Mouse (Mus musculus): ENCODE results near the gene Rdh8. TPM values are rescaled to one million over a fixed set of nuclear protein-coding genes. Genes with fewer than 3 reads are reported as not detected.
A peak's percentile ranks its signal among the peaks of the same experiment; 100 is the strongest.

Gene Rdh8
- polyA plus RNA-seq (2012; rRNA removed), result not detected in 2 replicates

DNA sequence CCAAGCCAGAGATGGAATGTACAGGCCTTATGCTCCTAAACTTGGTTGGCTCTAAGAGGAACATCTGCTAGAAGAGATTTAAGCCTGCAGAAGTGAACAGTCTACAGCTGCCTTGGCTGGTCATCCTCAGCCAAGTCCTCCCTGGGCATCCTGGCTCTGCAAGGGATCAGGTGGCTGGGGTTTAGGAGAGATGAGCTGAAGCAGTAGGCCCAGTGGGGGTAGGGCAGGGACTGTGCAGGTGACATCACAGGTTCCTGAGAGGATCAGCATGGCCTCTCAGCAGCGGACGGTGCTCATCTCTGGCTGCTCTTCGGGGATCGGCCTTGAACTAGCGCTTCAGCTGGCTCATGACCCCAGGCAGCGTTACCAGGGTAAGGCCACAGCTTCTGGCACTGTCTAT is at the start of gene Rdh8:
Rdh8 (plus strand) TSS at position 268 of the 400 bp plus-strand sequence.
- no peak for TF ChIP-seq CTCF (IDR thresholded peaks at IDR 0.05; ENCODE audit: insufficient read depth, low read length)
- no peak for TF ChIP-seq POLR2A (IDR thresholded peaks at IDR 0.05; ENCODE audit: borderline replicate concordance, extremely low read depth, low read depth, low read length)
- no peak for DNase-seq
- Histone ChIP-seq H3K4me1 (ENCODE audit: control insufficient read depth, insufficient read depth, low read length) (peaks cover 7% of the 10 kb centered on the region), H3K4me3 (replicated peaks; ENCODE audit: extremely low read depth, low read depth, low read length) (no peak within 1 kb of the TSS)
- 76% methylated on average over 6 of the region's 6 CpGs for WGBS

DNA sequence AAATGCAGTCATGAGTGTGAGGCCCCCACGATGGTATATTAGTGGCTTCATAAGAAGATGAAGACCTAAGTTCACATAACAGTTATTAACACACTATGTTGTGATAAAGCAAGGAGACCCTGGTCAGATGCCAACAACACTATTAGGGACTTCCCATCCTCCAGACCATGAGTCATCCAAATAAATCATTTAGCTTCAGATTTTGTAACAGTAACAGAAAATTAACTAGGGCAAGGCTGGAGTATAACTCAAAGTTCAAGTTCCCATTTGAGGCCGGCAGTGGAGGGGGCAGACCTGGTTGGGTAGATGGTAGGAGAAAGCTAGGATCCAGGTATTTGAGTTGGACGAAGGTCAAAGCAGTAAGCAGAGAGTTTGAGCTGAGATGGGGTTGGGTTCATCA is 37.0 kb upstream of the Rdh8 start:
- WGBS, result 72% methylated on average over 3 of the region's 3 CpGs
- DNase-seq, result no peak

DNA sequence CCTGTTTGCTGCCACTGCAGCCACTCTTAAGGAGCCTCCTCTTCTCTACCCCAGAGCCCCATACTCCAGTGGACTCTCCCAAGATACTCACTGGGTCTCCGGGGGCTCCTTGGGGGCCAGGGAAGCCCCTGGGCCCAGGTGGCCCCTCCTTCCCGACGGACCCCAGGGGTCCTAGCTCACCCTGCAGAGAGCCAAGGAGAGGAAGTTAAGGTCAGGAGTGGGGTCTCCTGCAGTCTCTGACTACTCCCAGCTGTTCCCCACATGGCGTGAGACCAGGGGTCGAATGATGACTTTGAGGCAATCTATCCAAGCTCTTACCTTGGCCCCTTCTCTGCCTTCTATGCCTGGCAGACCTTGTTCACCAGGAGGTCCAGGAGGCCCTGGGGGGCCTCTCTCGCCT is 33.2 kb upstream of the Rdh8 start:
- TF ChIP-seq POLR2A (IDR thresholded peaks at IDR 0.05; ENCODE audit: borderline replicate concordance, extremely low read depth, low read depth, low read length) (no peak), CTCF (IDR thresholded peaks at IDR 0.05; ENCODE audit: insufficient read depth, low read length) (no peak)
- Histone ChIP-seq H3K4me1 (ENCODE audit: control insufficient read depth, insufficient read depth, low read length) (no peaks in the 10 kb centered on the region), H3K4me3 (replicated peaks; ENCODE audit: extremely low read depth, low read depth, low read length) (no peak overlapping the region)
- DNase-seq, result no peak
- WGBS, result 64% methylated on average over 6 of the region's 6 CpGs

More for the DNA sequence above, 37.0 kb upstream of the Rdh8 start:
- TF ChIP-seq CTCF (IDR thresholded peaks at IDR 0.05; ENCODE audit: insufficient read depth, low read length) (no peak), POLR2A (IDR thresholded peaks at IDR 0.05; ENCODE audit: borderline replicate concordance, extremely low read depth, low read depth, low read length) (no peak)
- H3K4me1 ChIP-seq (ENCODE audit: control insufficient read depth, insufficient read depth, low read length), result no peaks in the 10 kb centered on the region
- no peak overlapping the region for H3K4me3 ChIP-seq (replicated peaks; ENCODE audit: extremely low read depth, low read depth, low read length)

DNA sequence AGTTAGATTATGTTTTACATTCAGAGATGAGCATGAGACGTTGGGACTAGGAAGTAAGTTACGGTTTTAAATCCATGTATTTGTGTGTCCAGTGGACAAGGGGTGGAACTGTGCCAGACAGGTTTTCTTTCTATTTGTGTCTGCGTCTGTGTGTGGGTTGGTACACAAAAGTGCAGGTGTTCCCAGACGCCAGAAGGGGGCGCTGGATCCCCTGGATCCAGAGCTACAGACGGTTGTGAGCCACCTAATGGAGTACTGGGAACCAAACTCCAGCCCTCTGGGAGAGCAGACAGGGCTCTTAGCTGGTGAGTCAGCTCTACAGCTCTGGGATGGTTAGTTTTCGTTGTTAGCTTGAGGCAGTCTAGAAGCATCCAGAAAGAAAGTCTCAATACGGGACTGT is 30.3 kb upstream of the Rdh8 start:
- WGBS, result 77% methylated on average over 8 of the region's 8 CpGs
- Histone ChIP-seq H3K4me1 (ENCODE audit: control insufficient read depth, insufficient read depth, low read length) (no peaks in the 10 kb centered on the region), H3K4me3 (replicated peaks; ENCODE audit: extremely low read depth, low read depth, low read length) (no peak overlapping the region)
- no peak for DNase-seq
- no peak for TF ChIP-seq CTCF (IDR thresholded peaks at IDR 0.05; ENCODE audit: insufficient read depth, low read length)
- TF ChIP-seq POLR2A (IDR thresholded peaks at IDR 0.05; ENCODE audit: borderline replicate concordance, extremely low read depth, low read depth, low read length), result no peak

DNA sequence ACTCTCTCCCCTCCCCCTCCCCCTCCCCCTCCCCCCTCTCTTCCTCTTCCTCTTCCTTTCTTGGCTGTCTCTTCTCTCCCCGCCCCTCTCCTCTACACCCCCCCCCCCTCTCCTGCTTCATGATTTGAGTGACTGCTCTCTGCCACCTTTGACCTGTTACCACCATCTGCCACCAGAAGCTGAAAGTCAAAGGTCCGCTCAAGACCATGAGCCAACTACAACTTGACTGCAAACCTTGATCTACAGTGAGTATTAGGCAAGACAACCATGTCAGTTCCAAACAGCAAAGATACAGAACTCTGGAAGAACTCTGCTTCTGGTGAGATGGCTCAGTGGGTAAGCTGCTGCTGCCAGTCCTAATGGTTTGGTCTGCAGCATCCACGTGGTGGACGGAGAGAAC is 28.7 kb upstream of the Rdh8 start:
- no peak for DNase-seq
- Histone ChIP-seq H3K4me1 (ENCODE audit: control insufficient read depth, insufficient read depth, low read length) (no peaks in the 10 kb centered on the region), H3K4me3 (replicated peaks; ENCODE audit: extremely low read depth, low read depth, low read length) (no peak overlapping the region)
- WGBS, result 66% methylated on average over 3 of the region's 4 CpGs
- no peak for TF ChIP-seq POLR2A (IDR thresholded peaks at IDR 0.05; ENCODE audit: borderline replicate concordance, extremely low read depth, low read depth, low read length)
- TF ChIP-seq CTCF (IDR thresholded peaks at IDR 0.05; ENCODE audit: insufficient read depth, low read length), result no peak

DNA sequence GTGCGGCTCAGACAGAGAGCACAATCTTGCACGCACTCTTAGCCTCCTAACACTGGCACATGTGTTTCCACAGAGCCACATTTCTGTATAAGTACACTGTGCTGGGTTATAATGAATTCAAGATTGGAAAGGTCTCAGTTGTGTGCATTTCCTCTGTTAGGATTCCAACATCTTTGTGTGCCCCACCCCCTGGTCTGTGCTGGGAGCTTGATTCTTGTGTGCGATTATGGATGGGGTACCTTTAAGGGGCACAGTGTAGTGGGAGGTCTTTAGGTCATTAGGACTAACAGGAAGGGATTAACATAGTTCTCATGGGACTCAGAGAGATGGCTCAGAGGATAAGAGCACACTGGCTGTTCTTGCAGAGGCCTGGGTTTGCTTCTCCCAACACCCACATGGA is 28.0 kb upstream of the Rdh8 start:
- WGBS, result 69% methylated on average over 3 of the region's 3 CpGs

DNA sequence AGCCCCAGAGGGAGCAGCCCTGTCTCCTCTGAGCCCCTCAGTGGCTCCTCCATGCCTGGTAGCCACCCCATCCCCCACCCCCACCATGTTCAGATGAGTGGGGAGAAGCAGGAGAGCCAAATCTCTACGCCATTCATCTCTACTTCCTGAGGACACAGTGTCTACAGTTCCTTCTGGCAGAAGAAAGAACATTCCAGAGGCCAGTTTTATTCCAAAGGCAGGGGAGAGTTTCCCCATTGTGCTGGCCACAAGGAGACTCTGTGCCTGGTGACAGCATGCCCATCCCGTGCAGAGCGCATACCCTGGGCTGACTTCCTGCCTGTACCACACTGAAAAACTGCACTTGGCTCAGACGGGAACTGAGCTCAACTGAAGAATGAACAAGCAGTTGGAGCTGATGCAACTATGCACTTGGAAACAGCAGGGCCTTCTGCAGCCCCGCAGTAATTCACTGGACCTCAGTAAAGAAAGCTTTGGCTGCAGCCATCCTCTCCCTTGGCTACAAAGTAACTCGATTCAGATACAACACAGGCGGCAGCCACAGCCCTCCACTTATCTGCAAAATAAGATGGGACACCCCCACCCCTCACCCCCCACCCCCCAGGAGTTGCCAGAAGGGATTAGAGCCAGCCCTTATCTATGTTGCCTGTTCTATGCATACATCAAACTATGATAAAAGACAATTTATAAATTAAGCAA is 24.0 kb upstream of the Rdh8 start:
- no peaks in the 10 kb centered on the region for H3K4me1 ChIP-seq (ENCODE audit: control insufficient read depth, insufficient read depth, low read length)
- 16% methylated on average over 7 of the region's 7 CpGs for WGBS
- no peak overlapping the region for H3K4me3 ChIP-seq (replicated peaks; ENCODE audit: extremely low read depth, low read depth, low read length)
- TF ChIP-seq CTCF (IDR thresholded peaks at IDR 0.05; ENCODE audit: insufficient read depth, low read length), result no peak
- TF ChIP-seq POLR2A (IDR thresholded peaks at IDR 0.05; ENCODE audit: borderline replicate concordance, extremely low read depth, low read depth, low read length), result no peak
- peak; percentile 8 for DNase-seq

More for the DNA sequence above, 28.0 kb upstream of the Rdh8 start:
- TF ChIP-seq CTCF (IDR thresholded peaks at IDR 0.05; ENCODE audit: insufficient read depth, low read length) (no peak), POLR2A (IDR thresholded peaks at IDR 0.05; ENCODE audit: borderline replicate concordance, extremely low read depth, low read depth, low read length) (no peak)
- Histone ChIP-seq H3K4me3 (replicated peaks; ENCODE audit: extremely low read depth, low read depth, low read length) (no peak overlapping the region), H3K4me1 (ENCODE audit: control insufficient read depth, insufficient read depth, low read length) (no peaks in the 10 kb centered on the region)
- no peak for DNase-seq

DNA sequence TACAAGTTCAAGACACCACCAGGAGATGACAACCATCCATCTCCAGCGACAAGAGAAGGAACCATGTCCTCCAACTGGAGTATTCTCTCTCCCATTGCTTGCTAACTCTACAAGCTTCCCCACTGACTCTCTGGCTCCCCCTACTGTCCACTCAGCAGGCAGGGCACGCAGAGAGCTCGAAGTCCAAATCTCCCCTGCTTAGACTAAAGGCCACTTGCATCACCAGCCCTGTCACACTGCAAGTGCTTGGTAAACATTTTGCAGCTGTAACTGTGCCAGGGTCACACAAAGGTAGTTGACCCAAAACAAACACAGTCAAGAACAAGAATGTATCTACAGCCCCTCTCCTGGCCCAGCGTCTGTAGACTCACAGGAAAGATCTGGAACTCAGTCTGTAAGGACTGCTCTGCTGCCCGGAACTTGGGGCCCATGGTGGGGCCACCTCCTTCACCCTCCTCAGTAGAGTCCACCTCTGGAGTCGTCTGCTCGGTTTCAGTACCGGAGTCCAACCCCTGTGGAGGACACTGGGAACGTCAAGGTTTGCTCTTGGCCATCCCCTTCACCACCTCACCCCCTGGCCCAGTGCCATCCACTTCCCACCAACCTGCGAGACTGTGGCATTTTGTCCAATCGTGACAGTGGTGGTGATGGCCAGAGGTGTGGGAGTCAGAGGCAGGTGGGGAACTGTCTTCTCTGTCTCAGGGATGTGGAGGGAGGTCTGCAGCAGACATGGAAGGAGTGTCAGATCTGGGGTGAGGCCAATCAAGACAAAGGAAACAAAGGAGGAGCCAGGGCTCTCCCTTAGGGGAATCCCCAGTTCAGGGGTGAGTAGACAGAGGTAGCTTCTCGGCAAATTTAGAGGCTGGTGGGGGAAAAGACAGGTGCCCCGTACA is 13.8 kb upstream of the Rdh8 start:
- DNase-seq, result peak; percentile 66
- WGBS, result 56% methylated on average over 13 of the region's 13 CpGs
- TF ChIP-seq CTCF (IDR thresholded peaks at IDR 0.05; ENCODE audit: insufficient read depth, low read length) (peak; percentile 90), POLR2A (IDR thresholded peaks at IDR 0.05; ENCODE audit: borderline replicate concordance, extremely low read depth, low read depth, low read length) (no peak)
- no peaks in the 10 kb centered on the region for H3K4me1 ChIP-seq (ENCODE audit: control insufficient read depth, insufficient read depth, low read length)
- H3K4me3 ChIP-seq (replicated peaks; ENCODE audit: extremely low read depth, low read depth, low read length), result no peak overlapping the region

DNA sequence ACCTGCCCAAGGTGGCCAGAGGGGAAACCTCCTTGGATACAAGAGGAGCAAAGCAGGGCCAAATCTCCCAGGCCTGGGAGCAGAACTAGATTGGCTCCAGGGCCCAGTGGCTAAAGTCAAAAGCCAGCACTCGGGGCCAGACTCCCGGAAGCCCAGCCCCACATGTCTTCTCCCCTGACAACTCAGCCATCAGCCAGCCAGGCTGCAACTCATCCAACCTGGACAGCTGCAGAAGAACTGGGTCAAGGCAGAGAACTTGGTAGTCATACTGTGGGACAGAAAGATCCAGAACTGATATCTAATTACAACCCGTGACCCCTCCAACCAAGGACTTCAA is 13.2 kb upstream of the Rdh8 start:
- no peaks in the 10 kb centered on the region for H3K4me1 ChIP-seq (ENCODE audit: control insufficient read depth, insufficient read depth, low read length)
- WGBS, result 69% methylated on average over 3 of the region's 3 CpGs
- TF ChIP-seq CTCF (IDR thresholded peaks at IDR 0.05; ENCODE audit: insufficient read depth, low read length) (no peak), POLR2A (IDR thresholded peaks at IDR 0.05; ENCODE audit: borderline replicate concordance, extremely low read depth, low read depth, low read length) (no peak)
- DNase-seq, result no peak
- no peak overlapping the region for H3K4me3 ChIP-seq (replicated peaks; ENCODE audit: extremely low read depth, low read depth, low read length)

Data from lung, adult 2 months (tissue).